Mouse (Mus musculus) cerebellum, postnatal 14 days (tissue): ENCODE measurements around the gene Sez6.

Experiments
- DNase-seq, 2 experiments: peaks; one replicate each; pipeline ENCODE4 v3.0.0; 2021; ENCODE audit warnings: mixed read lengths in 2 of 2

Sez6 gene

GRCm38 (mm10) chr11:77930751-77931540 lies at the start of gene Sez6:
Gene Sez6 (plus strand): TSS chr11:77930800.
- DNase-seq, result peak; percentile 92 to 94

- no peak for DNase-seq
These were observed 45.9 kb upstream of the Sez6 start for GRCm38 (mm10) chr11:77884524-77885245.

- DNase-seq, result no peak
These were observed 45.4 kb upstream of the Sez6 start for GRCm38 (mm10) chr11:77885246-77885575.

- DNase-seq, result peak in 1 of 2 experiments; percentile 46
These were observed 43.1 kb upstream of the Sez6 start for GRCm38 (mm10) chr11:77887373-77887960.

GRCm38 (mm10) chr11:77888846-77889245 lies 41.8 kb upstream of the Sez6 start:
- no peak for DNase-seq

- DNase-seq, result no peak
These were observed 41.1 kb upstream of the Sez6 start for GRCm38 (mm10) chr11:77889484-77889883.

- no peak for DNase-seq
These were observed 39.8 kb upstream of the Sez6 start for GRCm38 (mm10) chr11:77890648-77891258.

- no peak for DNase-seq
These were observed 37.7 kb upstream of the Sez6 start for GRCm38 (mm10) chr11:77892883-77893282.

- DNase-seq, result no peak
These were observed 37.3 kb upstream of the Sez6 start for GRCm38 (mm10) chr11:77893283-77893682.

GRCm38 (mm10) chr11:77893787-77894718 lies 36.5 kb upstream of the Sez6 start, which contains the start of gene Pipox:
Gene Pipox (minus strand): TSS chr11:77894096.
- DNase-seq, result peak; percentile 85 to 92

GRCm38 (mm10) chr11:77894967-77895366 lies 35.6 kb upstream of the Sez6 start:
- DNase-seq, result no peak

- DNase-seq, result peak; percentile 72
These were observed 34.6 kb upstream of the Sez6 start for GRCm38 (mm10) chr11:77896011-77896410.

GRCm38 (mm10) chr11:77896480-77896819 lies 34.1 kb upstream of the Sez6 start:
- DNase-seq, result no peak

GRCm38 (mm10) chr11:77896820-77897805 lies 33.5 kb upstream of the Sez6 start:
- DNase-seq, result peak; percentile 67 to 70

GRCm38 (mm10) chr11:77900187-77900586 lies 30.4 kb upstream of the Sez6 start:
- DNase-seq, result no peak

- no peak for DNase-seq
These were observed 29.9 kb upstream of the Sez6 start for GRCm38 (mm10) chr11:77900696-77901095.

- no peak for DNase-seq
These were observed 29.2 kb upstream of the Sez6 start for GRCm38 (mm10) chr11:77901366-77901765.

- DNase-seq, result peak; percentile 43 to 49
These were observed 28.7 kb upstream of the Sez6 start for GRCm38 (mm10) chr11:77901775-77902355.

- DNase-seq, result peak; percentile 54 to 55
These were observed 26.8 kb upstream of the Sez6 start for GRCm38 (mm10) chr11:77903761-77904160.

- DNase-seq, result no peak
These were observed 25.9 kb upstream of the Sez6 start for GRCm38 (mm10) chr11:77904707-77905106.
